Mouse (Mus musculus) lung, postnatal 0 days (tissue): ENCODE results near the gene Msi2. TPM values are rescaled to one million over a fixed set of nuclear protein-coding genes. Genes with fewer than 3 reads are reported as not detected.
A peak's percentile ranks its signal among the peaks of the same experiment; 100 is the strongest.

Source experiments
- ATAC-seq: fragments of 200-750 bp; cut with Nextera tagmentation; 2 replicates; pipeline ENCODE4 v1.8.0; 2017; ENCODE audit warnings: moderate library complexity
- DNase-seq: peaks from one replicate; pipeline ENCODE4 v3.0.0-alpha.2; 2016; ENCODE audit warnings: low spot score
- H3K27ac ChIP-seq: fragments of 300-500 bp; sonication (generic); 2 replicates; pipeline ENCODE4 v1.5.1; 2014; ENCODE audit warnings: antibody characterized with exemption, mild to moderate bottlenecking, low read length, mixed read lengths
- H3K27me3 ChIP-seq: fragments of 300-500 bp; sonication (generic); replicated peaks from 2 replicates; pipeline ENCODE4 v1.6.1; 2014; ENCODE audit warnings: low read length, mixed read lengths; ENCODE audit not compliant: insufficient read depth
- H3K36me3 ChIP-seq: fragments of 300-500 bp; sonication (generic); 2 replicates; pipeline ENCODE4 v1.6.1; 2014; ENCODE audit warnings: low read length, mixed read lengths; ENCODE audit not compliant: insufficient read depth
- H3K4me1 ChIP-seq: fragments of 300-500 bp; sonication (generic); 2 replicates; pipeline ENCODE4 v1.6.1; 2014; ENCODE audit warnings: antibody characterized with exemption, low read depth, low read length, mixed read lengths; ENCODE audit not compliant: insufficient read depth
- H3K4me2 ChIP-seq: fragments of 300-500 bp; sonication (generic); replicated peaks from 2 replicates; pipeline ENCODE4 v1.6.1; 2014; ENCODE audit warnings: low read depth, mild to moderate bottlenecking, low read length, moderate library complexity, mixed read lengths
- H3K4me3 ChIP-seq: fragments of 300-500 bp; sonication (generic); 2 replicates; pipeline ENCODE4 v1.5.1; 2014; ENCODE audit warnings: low read depth, low read length
- H3K9ac ChIP-seq: fragments of 300-500 bp; sonication (generic); replicated peaks from 2 replicates; pipeline ENCODE4 v1.6.1; 2014; ENCODE audit warnings: low read depth, mild to moderate bottlenecking
- H3K9me3 ChIP-seq: fragments of 300-500 bp; sonication (generic); 2 replicates; pipeline ENCODE4 v1.6.1; 2016; ENCODE audit warnings: low read length, mixed read lengths
- CTCF ChIP-seq: IDR thresholded peaks from 2 replicates; pipeline ENCODE4 v1.5.1; 2016; ENCODE audit warnings: antibody characterized with exemption, mild to moderate bottlenecking
- EP300 ChIP-seq: IDR thresholded peaks from 2 replicates; pipeline ENCODE4 v1.6.1; 2016; ENCODE audit warnings: antibody characterized with exemption, mild to moderate bottlenecking, control low read depth
- WGBS: fragments of 180-500 bp; shearing (Covaris S2); extraction: QIAGEN DNeasy Blood & Tissue Kit; methylation state at CpG from one replicate; pipeline ENCODE4 v1.1.7; 2014; 5-methylcytosine and 5-hydroxymethylcytosine counted together
- polyA plus RNA-seq: library from polyadenylated mRNA; unstranded; fragments of >200 nt; fragmentation: Nextera tagmentation; extraction: Ambion mirVana; gene quantifications from 2 replicates; pipeline ENCODE4 v1.2.1, GENCODE M21; 2015

Gene Msi2
- polyA plus RNA-seq, 1 experiment from 2014 or later: 12.6 TPM

GRCm38 (mm10) chr11:88401333-88401732 is 317.0 kb downstream of the Msi2 start:
- Histone ChIP-seq H3K4me2 (no peak overlapping the region), H3K27me3 (no peaks in the 10 kb centered on the region), H3K36me3 (no peaks in the 10 kb centered on the region), H3K9me3 (no peaks in the 10 kb centered on the region), H3K4me3 (no peak overlapping the region), H3K4me1 (peaks cover 8% of the 10 kb centered on the region; the same call in 1 of the 2 replicates), H3K27ac (no peak overlapping the region), H3K9ac (no peak overlapping the region)
- ATAC-seq: no peak
- WGBS: 85% methylated on average over 6 of the region's 6 CpGs
- no peak for DNase-seq
- TF ChIP-seq CTCF: no peak
- TF ChIP-seq EP300: no peak

- Histone ChIP-seq H3K9ac (no peak overlapping the region), H3K4me2 (no peak overlapping the region), H3K4me3 (no peak overlapping the region), H3K9me3 (no peaks in the 10 kb centered on the region), H3K36me3 (no peaks in the 10 kb centered on the region), H3K27ac (no peak overlapping the region), H3K27me3 (no peaks in the 10 kb centered on the region), H3K4me1 (peaks cover 8% of the 10 kb centered on the region; the same call in 1 of the 2 replicates)
- TF ChIP-seq CTCF (no peak), EP300 (no peak)
- ATAC-seq: no peak
- 85% methylated on average over 10 of the region's 10 CpGs for WGBS
- DNase-seq: no peak
Observed at GRCm38 (mm10) chr11:88400926-88401325, 317.4 kb downstream of the Msi2 start.

GRCm38 (mm10) chr11:88400235-88400634 is 318.1 kb downstream of the Msi2 start:
- ATAC-seq (peak; percentile 30; the same call in 1 of the 2 replicates), DNase-seq (peak; percentile 65)
- 62% methylated on average over 6 of the region's 6 CpGs for WGBS
- Histone ChIP-seq H3K9ac (no peak overlapping the region), H3K4me1 (peaks cover 5% of the 10 kb centered on the region; the same call in 1 of the 2 replicates), H3K27me3 (no peaks in the 10 kb centered on the region), H3K4me3 (no peak overlapping the region), H3K36me3 (no peaks in the 10 kb centered on the region), H3K4me2 (no peak overlapping the region), H3K27ac (no peak overlapping the region), H3K9me3 (no peaks in the 10 kb centered on the region)
- TF ChIP-seq CTCF (no peak), EP300 (no peak)

- no peaks in the 10 kb centered on the region for H3K9me3 ChIP-seq
- TF ChIP-seq CTCF (no peak), EP300 (no peak)
Observed at GRCm38 (mm10) chr11:88399431-88399830, 318.9 kb downstream of the Msi2 start.

GRCm38 (mm10) chr11:88399028-88399427 is 319.3 kb downstream of the Msi2 start:
- TF ChIP-seq CTCF (no peak), EP300 (no peak)
- 81% methylated on average over 5 of the region's 5 CpGs for WGBS
- Histone ChIP-seq H3K9me3 (no peaks in the 10 kb centered on the region), H3K4me3 (no peak overlapping the region), H3K4me1 (no peaks in the 10 kb centered on the region), H3K27ac (no peak overlapping the region), H3K4me2 (no peak overlapping the region), H3K27me3 (no peaks in the 10 kb centered on the region), H3K36me3 (no peaks in the 10 kb centered on the region), H3K9ac (no peak overlapping the region)
- DNase-seq (no peak), ATAC-seq (no peak)

More at GRCm38 (mm10) chr11:88399431-88399830, 318.9 kb downstream of the Msi2 start:
- 65% methylated on average over 5 of the region's 5 CpGs for WGBS
- Histone ChIP-seq H3K4me1 (no peaks in the 10 kb centered on the region), H3K27me3 (no peaks in the 10 kb centered on the region), H3K9ac (no peak overlapping the region), H3K4me2 (no peak overlapping the region), H3K27ac (no peak overlapping the region), H3K4me3 (no peak overlapping the region), H3K36me3 (no peaks in the 10 kb centered on the region)
- no peak for DNase-seq
- ATAC-seq: peak; percentile 46

GRCm38 (mm10) chr11:88395076-88395990 is 323.0 kb downstream of the Msi2 start:
- WGBS: 82% methylated on average over 8 of the region's 8 CpGs
- Histone ChIP-seq H3K36me3 (no peaks in the 10 kb centered on the region), H3K9me3 (no peaks in the 10 kb centered on the region), H3K4me2 (no peak overlapping the region), H3K4me1 (no peaks in the 10 kb centered on the region), H3K9ac (no peak overlapping the region), H3K4me3 (no peak overlapping the region), H3K27me3 (no peaks in the 10 kb centered on the region), H3K27ac (no peak overlapping the region)
- TF ChIP-seq CTCF: no peak
- ATAC-seq (no peak), DNase-seq (no peak)
